ENCODE assay signal across 8 mouse cellular contexts in genomic region chr8:108715416-108715948, GRCm38 (mm10).
DNase-seq lines count a peak whose midpoint lies in the region; ATAC-seq and TF ChIP-seq lines count a peak whose summit lies in the region.

No protein-coding gene starts in this region.

- ATAC-seq in neural tube, embryonic 11.5 days (ENCODE audit: insufficient read depth, low FRiP score, low TSS enrichment): no peak
- ATAC-seq in limb, embryonic 14.5 days (ENCODE audit: low FRiP score, low read depth): no peak
- ATAC-seq in stomach, embryonic 14.5 days (ENCODE audit: insufficient number of reproducible peaks, insufficient read depth, low FRiP score, low read depth): no peak

- H3K36me3 ChIP-seq in neural tube, embryonic 11.5 days (ENCODE audit: control insufficient read depth, insufficient read depth, low read length): no peaks in the 10 kb centered on the region
- H3K36me3 ChIP-seq in limb, embryonic 14.5 days (ENCODE audit: control insufficient read depth, insufficient read depth, low read length): no peaks in the 10 kb centered on the region
- no peaks in the 10 kb centered on the region for H3K36me3 ChIP-seq in stomach, embryonic 14.5 days (ENCODE audit: control insufficient read depth, insufficient read depth, low read length)

- 7% methylated on average over 10 of the region's 11 CpGs for WGBS in neural tube, embryonic 11.5 days
- 9% methylated on average over 10 of the region's 11 CpGs for WGBS in limb, embryonic 14.5 days
- WGBS in stomach, embryonic 14.5 days: 9% methylated on average over 11 of the region's 11 CpGs

- TF ChIP-seq CTCF in embryonic fibroblast, embryonic 13.5 days (IDR thresholded peaks at IDR 0.05; ENCODE audit: borderline replicate concordance, insufficient read depth, low read length): no peak

- peak overlapping the region; percentile 73 for H3K4me3 ChIP-seq in neural tube, embryonic 11.5 days (ENCODE audit: low read depth, low read length)
- peak overlapping the region; percentile 65 for H3K4me3 ChIP-seq in embryonic fibroblast, embryonic 13.5 days (ENCODE audit: insufficient read depth, low read length)
- peak overlapping the region; percentile 80 for H3K4me3 ChIP-seq in limb, embryonic 14.5 days (replicated peaks; ENCODE audit: low read length)
- peak overlapping the region; percentile 85 for H3K4me3 ChIP-seq in stomach, embryonic 14.5 days (ENCODE audit: low read depth, low read length)

- H3K27ac ChIP-seq in neural tube, embryonic 11.5 days (ENCODE audit: low read depth, low read length): peak overlapping the region; percentile 97
- peak overlapping the region; percentile 78 for H3K27ac ChIP-seq in embryonic fibroblast, embryonic 13.5 days (ENCODE audit: insufficient read depth, low read length)
- H3K27ac ChIP-seq in limb, embryonic 14.5 days (replicated peaks; ENCODE audit: low read depth, low read length): peak overlapping the region; percentile 97
- H3K27ac ChIP-seq in stomach, embryonic 14.5 days (ENCODE audit: low read length): peak overlapping the region; percentile 95

- H3K4me1 ChIP-seq in neural tube, embryonic 11.5 days (ENCODE audit: control insufficient read depth, insufficient read depth, low read length): peaks cover 71% of the 10 kb centered on the region
- H3K4me1 ChIP-seq in embryonic fibroblast, embryonic 13.5 days (ENCODE audit: control insufficient read depth, insufficient read depth, low read length): peaks cover 12% of the 10 kb centered on the region
- H3K4me1 ChIP-seq in limb, embryonic 14.5 days (ENCODE audit: control insufficient read depth, insufficient read depth, low read length): peaks cover 78% of the 10 kb centered on the region
- H3K4me1 ChIP-seq in stomach, embryonic 14.5 days (ENCODE audit: control insufficient read depth, insufficient read depth, low read length): peaks cover 81% of the 10 kb centered on the region

- no peak for TF ChIP-seq POLR2A in embryonic fibroblast, embryonic 13.5 days (IDR thresholded peaks at IDR 0.05; ENCODE audit: low read depth, low read length)
- no peak for TF ChIP-seq POLR2A in limb, embryonic 14.5 days (IDR thresholded peaks at IDR 0.05; ENCODE audit: borderline replicate concordance, extremely low read depth, insufficient read depth, insufficient read length)

- peak overlapping the region; percentile 96 for H3K4me2 ChIP-seq in neural tube, embryonic 11.5 days (ENCODE audit: low read depth)
- peak overlapping the region; percentile 92 for H3K4me2 ChIP-seq in limb, embryonic 14.5 days (replicated peaks; ENCODE audit: low read depth, low read length, severe bottlenecking)
- H3K4me2 ChIP-seq in stomach, embryonic 14.5 days (replicated peaks; ENCODE audit: low read depth, low read length): peak overlapping the region; percentile 90

- H3K9ac ChIP-seq in neural tube, embryonic 11.5 days (ENCODE audit: low read length): peak overlapping the region; percentile 94
- peak overlapping the region; percentile 94 for H3K9ac ChIP-seq in limb, embryonic 14.5 days (ENCODE audit: low read depth, low read length, severe bottlenecking)
- H3K9ac ChIP-seq in stomach, embryonic 14.5 days (replicated peaks; ENCODE audit: low read depth, low read length): peak overlapping the region; percentile 90

- no peaks in the 10 kb centered on the region for H3K27me3 ChIP-seq in neural tube, embryonic 11.5 days (ENCODE audit: control insufficient read depth, insufficient read depth, low read length)
- no peaks in the 10 kb centered on the region for H3K27me3 ChIP-seq in limb, embryonic 14.5 days (ENCODE audit: control insufficient read depth, insufficient read depth, low read length)
- no peaks in the 10 kb centered on the region for H3K27me3 ChIP-seq in stomach, embryonic 14.5 days (ENCODE audit: control insufficient read depth, insufficient read depth, low read length)

- no peak for DNase-seq in neural tube, embryonic 11.5 days (ENCODE audit: low spot score)
- DNase-seq in neural tube, embryonic 10.5 days (ENCODE audit: extremely low spot score, low spot score): no peak
- DNase-seq in limb, embryonic 14.5 days (ENCODE audit: low spot score): no peak
- DNase-seq in ovary, postnatal 10 days (ENCODE audit: low spot score): no peak
- DNase-seq in cerebellum, postnatal 25 days: no peak
- DNase-seq in cerebellum, adult 8-10 months: no peak

- H3K9me3 ChIP-seq in neural tube, embryonic 11.5 days (ENCODE audit: control insufficient read depth, low read length): no peaks in the 10 kb centered on the region
- H3K9me3 ChIP-seq in limb, embryonic 14.5 days (ENCODE audit: control insufficient read depth, low read length): no peaks in the 10 kb centered on the region
- H3K9me3 ChIP-seq in stomach, embryonic 14.5 days (ENCODE audit: control insufficient read depth, low read depth, low read length): no peaks in the 10 kb centered on the region
